8 mouse cellular contexts compared by ENCODE assay signal in the genomic region with DNA sequence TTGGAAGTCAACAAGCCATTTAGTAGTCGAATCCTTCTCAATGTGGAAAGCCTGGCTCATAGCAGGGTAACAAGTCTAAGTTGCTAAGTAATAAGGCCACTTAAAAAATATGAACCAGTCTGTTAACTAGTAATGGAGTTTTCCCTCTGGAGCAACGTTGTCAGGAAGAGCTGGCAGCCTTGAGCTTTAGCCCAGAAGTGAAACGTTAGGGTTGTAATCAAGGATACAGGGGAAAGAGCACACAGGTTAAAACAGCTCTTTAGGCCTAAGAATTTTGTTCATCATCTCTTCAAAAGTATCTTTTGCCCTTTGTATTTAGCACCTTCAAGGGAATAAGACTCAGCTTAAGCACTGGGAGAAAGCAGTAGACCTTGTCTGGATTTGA. TPM values are rescaled to one million over a fixed set of nuclear protein-coding genes. Genes with fewer than 3 reads are reported as not detected.
DNase-seq lines count a peak whose midpoint lies in the region; ATAC-seq and TF ChIP-seq lines count a peak whose summit lies in the region.

No protein-coding gene starts in this region.

- no peak for ATAC-seq in heart, embryonic 13.5 days (ENCODE audit: extremely low read depth, insufficient number of reproducible peaks, low FRiP score, low TSS enrichment)
- ATAC-seq in forebrain, embryonic 14.5 days, result no peak

- peak overlapping the region; percentile 57 for H3K4me3 ChIP-seq in heart, embryonic 13.5 days
- H3K4me3 ChIP-seq in ES-E14 (ENCODE audit: insufficient read depth in 1 of 2, low read depth in 1 of 2, low read length in 2 of 2, poor library complexity in 1 of 2, severe bottlenecking in 1 of 2) (peak overlapping the region; percentile 22 to 64), macrophage (ENCODE audit: inconsistent target) (peak overlapping the region; percentile 13; the same call in 1 of the 2 replicates)
- peak overlapping the region; percentile 37 for H3K4me3 ChIP-seq in forebrain, embryonic 14.5 days (ENCODE audit: low read depth, low read length)

- peak overlapping the region; percentile 72 for H3K4me2 ChIP-seq in heart, embryonic 13.5 days
- H3K4me2 ChIP-seq in forebrain, embryonic 14.5 days (ENCODE audit: low read length), result peak overlapping the region; percentile 54

- H3K27ac ChIP-seq in heart, embryonic 13.5 days (replicated peaks), result peak overlapping the region; percentile 92
- peak overlapping the region; percentile 92; the same call in 1 of the 2 replicates for H3K27ac ChIP-seq in ES-E14 (ENCODE audit: insufficient read depth, low read depth, low read length, poor library complexity, severe bottlenecking)
- H3K27ac ChIP-seq in forebrain, embryonic 14.5 days (ENCODE audit: low read depth, low read length), result peak overlapping the region; percentile 83
- H3K27ac ChIP-seq in macrophage, result peak overlapping the region; percentile 53

- in situ Hi-C loops in ES-E14 (cut with MboI; ENCODE audit: low sequenced_read_pairs in 2 of 2, unreplicated experiment in 2 of 2), result loop anchor here (10.0 to 25.0 kb wide), 3 partner anchors 194 to 1813 kb away; a partner anchor contains a TSS

- no peaks in the 10 kb centered on the region for H3K9me3 ChIP-seq in heart, embryonic 13.5 days
- H3K9me3 ChIP-seq in ES-E14 (ENCODE audit: control insufficient read depth, insufficient read depth, low read depth, low read length), result no peaks in the 10 kb centered on the region
- no peaks in the 10 kb centered on the region for H3K9me3 ChIP-seq in forebrain, embryonic 14.5 days (replicated peaks; ENCODE audit: control insufficient read depth, low read length)

- intact Hi-C loops in heart, postnatal 25 days (cut with DNase I), result no loop called here

- peak overlapping the region; percentile 79 for H3K9ac ChIP-seq in heart, embryonic 13.5 days
- peak overlapping the region; percentile 84; the same call in 1 of the 2 replicates for H3K9ac ChIP-seq in ES-E14 (ENCODE audit: insufficient read depth, low read depth, low read length, poor library complexity, severe bottlenecking)
- peak overlapping the region; percentile 60 for H3K9ac ChIP-seq in forebrain, embryonic 14.5 days (ENCODE audit: low read length)

- no peaks in the 10 kb centered on the region for H3K79me2 ChIP-seq in macrophage (ENCODE audit: inconsistent target)

- DNase-seq in heart, postnatal 25 days (ENCODE audit: low spot score), result no peak
- no peak for DNase-seq in ES-E14 (ENCODE audit: low read depth, low spot score)
- no peak for DNase-seq in forebrain, embryonic 14.5 days (ENCODE audit: low spot score)
- DNase-seq in cerebellum, adult 8-10 months, result no peak
- DNase-seq in layer of hippocampus, adult 18-20 months (ENCODE audit: low spot score in 2 of 2), result no peak
- DNase-seq in layer of hippocampus, adult 9-10 months (ENCODE audit: low spot score), result no peak

- no peaks in the 10 kb centered on the region for H3K36me3 ChIP-seq in heart, embryonic 13.5 days
- H3K36me3 ChIP-seq in ES-E14 (ENCODE audit: control insufficient read depth, insufficient read depth, low read length, poor library complexity, severe bottlenecking) (no peaks in the 10 kb centered on the region), macrophage (ENCODE audit: inconsistent target) (no peaks in the 10 kb centered on the region)
- no peaks in the 10 kb centered on the region for H3K36me3 ChIP-seq in forebrain, embryonic 14.5 days (ENCODE audit: control insufficient read depth, insufficient read depth, low read length)

- peaks cover 22% of the 10 kb centered on the region for H3K4me1 ChIP-seq in heart, embryonic 13.5 days
- 0 out of 4 replicates have a peak, but pooled peaks cover 0 to 2% of the 10 kb centered on the region in 2 experiments for H3K4me1 ChIP-seq in ES-E14 (ENCODE audit: control insufficient read depth in 2 of 2, insufficient read depth in 2 of 2, low read length in 2 of 2, poor library complexity in 1 of 2)
- H3K4me1 ChIP-seq in forebrain, embryonic 14.5 days (ENCODE audit: control insufficient read depth, insufficient read depth, low read length), result peaks cover 6% of the 10 kb centered on the region; the same call in 1 of the 2 replicates

- 10% methylated on average over 3 of the region's 3 CpGs for WGBS in heart, embryonic 13.5 days
- 7% methylated on average over 3 of the region's 3 CpGs for WGBS in forebrain, embryonic 14.5 days
- WGBS in macrophage (ENCODE audit: missing documents), result 12% methylated on average over 3 of the region's 3 CpGs

- H3K27me3 ChIP-seq in heart, embryonic 13.5 days (replicated peaks), result no peaks in the 10 kb centered on the region
- no peaks in the 10 kb centered on the region for H3K27me3 ChIP-seq in forebrain, embryonic 14.5 days (replicated peaks; ENCODE audit: control insufficient read depth, insufficient read depth, low read length)

TF ChIP-seq in ES-E14, 5 proteins besides CTCF, POLR2A, EP300 and RAD21:
- no peak for TF ChIP-seq CHD2 (IDR thresholded peaks at IDR 0.05; ENCODE audit: low read depth, low read length)
- no peak for TF ChIP-seq MAFK (IDR thresholded peaks at IDR 0.05; ENCODE audit: insufficient read depth, low read depth, low read length)
- TF ChIP-seq HCFC1 (IDR thresholded peaks at IDR 0.05; ENCODE audit: borderline replicate concordance, insufficient read depth, low read length), result no peak
- no peak for TF ChIP-seq ZC3H11A (IDR thresholded peaks at IDR 0.05; ENCODE audit: borderline replicate concordance, low read depth, low read length)
- TF ChIP-seq ZNF384 (IDR thresholded peaks at IDR 0.05; ENCODE audit: low read depth, low read length), result no peak

RNA-seq across cellular contexts. Expression of a gene that starts 0.7 kb away (rescaled TPM):
- not detected in 2 replicates for polyA plus RNA-seq in heart, embryonic 13.5 days (2015; fragmentation: Nextera tagmentation; extraction: Ambion mirVana)
- 10 to 100 TPM; 33.0 to 46.9 TPM for total RNA-seq in heart, postnatal 25 days (2021)
- 1,886 and 2,172 TPM in 2 replicates for total RNA-seq in ES-E14 (2012; rRNA removed)
- polyA plus RNA-seq in forebrain, embryonic 14.5 days (2014; fragmentation: Nextera tagmentation; extraction: Ambion mirVana), result not detected in 2 replicates
- 10 to 100 TPM in 10 of 26 experiments, 1 to 10 TPM in 6, not detected in 10; 3.8 to 50.3 (median 12.6) TPM for total RNA-seq in macrophage (2018; cell fraction: chromatin; rRNA removed)
- total RNA-seq in macrophage (2018; cell fraction: cytosol; rRNA removed), result 100 to 1,000 TPM in 3 of 26 experiments, 10 to 100 TPM in 23; 10.3 to 134 (median 44.9) TPM
- 10 to 100 TPM in 12 of 26 experiments, 1 to 10 TPM in 12, not detected in 2; 2.3 to 63.3 (median 10.3) TPM for total RNA-seq in macrophage (2018; cell fraction: nucleus; rRNA removed)
- not detected in 3 replicates for polyA plus RNA-seq in macrophage (2018)
- 100 to 1,000 TPM; 135 to 161 TPM for total RNA-seq in layer of hippocampus, adult 18-20 months (2021)

RNA-seq across cellular contexts. Expression of a gene that starts 2.3 kb away (rescaled TPM):
- 0.23 and 0.29 TPM in 2 replicates for polyA plus RNA-seq in heart, embryonic 13.5 days (2015; fragmentation: Nextera tagmentation; extraction: Ambion mirVana)
- 1 to 10 TPM; 1.8 to 2.5 TPM for total RNA-seq in heart, postnatal 25 days (2021)
- 68.4 and 97.6 TPM in 2 replicates for total RNA-seq in ES-E14 (2012; rRNA removed)
- 0.36 and 0.52 TPM in 2 replicates for polyA plus RNA-seq in forebrain, embryonic 14.5 days (2014; fragmentation: Nextera tagmentation; extraction: Ambion mirVana)
- total RNA-seq in macrophage (2018; cell fraction: chromatin; rRNA removed), result 10 to 100 TPM in 1 of 26 experiments, 1 to 10 TPM in 11, under 1 TPM in 13, not detected in 1; 0.10 to 14.5 (median 0.93) TPM
- 1 to 10 TPM in 19 of 26 experiments, under 1 TPM in 7; 0.42 to 6.8 (median 1.8) TPM for total RNA-seq in macrophage (2018; cell fraction: cytosol; rRNA removed)
- 10 to 100 TPM in 2 of 26 experiments, 1 to 10 TPM in 10, under 1 TPM in 14; 0.32 to 22.4 (median 0.86) TPM for total RNA-seq in macrophage (2018; cell fraction: nucleus; rRNA removed)
- polyA plus RNA-seq in macrophage (2018), result 0.05 to 0.10 TPM (median 0.10 TPM) in 3 replicates
- total RNA-seq in layer of hippocampus, adult 18-20 months (2021), result 1 to 10 TPM; 3.1 to 4.0 TPM

RNA-seq across cellular contexts. Expression of a gene that starts 6.9 kb away (rescaled TPM):
- polyA plus RNA-seq in heart, embryonic 13.5 days (2015; fragmentation: Nextera tagmentation; extraction: Ambion mirVana), result 0.28 and 0.48 TPM in 2 replicates
- total RNA-seq in heart, postnatal 25 days (2021), result 10 to 100 TPM in 1 of 2 experiments, 1 to 10 TPM in 1; 6.4 to 10.6 TPM
- total RNA-seq in ES-E14 (2012; rRNA removed), result 245 and 289 TPM in 2 replicates
- polyA plus RNA-seq in forebrain, embryonic 14.5 days (2014; fragmentation: Nextera tagmentation; extraction: Ambion mirVana), result 0.62 and 0.89 TPM in 2 replicates
- 1 to 10 TPM in 12 of 26 experiments, under 1 TPM in 3, not detected in 11; 0.66 to 8.1 (median 1.7) TPM for total RNA-seq in macrophage (2018; cell fraction: chromatin; rRNA removed)
- total RNA-seq in macrophage (2018; cell fraction: cytosol; rRNA removed), result 10 to 100 TPM in 8 of 26 experiments, 1 to 10 TPM in 17, under 1 TPM in 1; 0.94 to 20.0 (median 7.1) TPM
- total RNA-seq in macrophage (2018; cell fraction: nucleus; rRNA removed), result 1 to 10 TPM in 13 of 26 experiments, under 1 TPM in 7, not detected in 6; 0.48 to 6.5 (median 1.5) TPM
- not detected in 3 replicates for polyA plus RNA-seq in macrophage (2018)
- total RNA-seq in layer of hippocampus, adult 18-20 months (2021), result 10 to 100 TPM; 15.1 to 16.5 TPM

RNA-seq across cellular contexts. Expression of a gene that starts 7.6 kb away (rescaled TPM):
- polyA plus RNA-seq in heart, embryonic 13.5 days (2015; fragmentation: Nextera tagmentation; extraction: Ambion mirVana), result 0.32 and 0.52 TPM in 2 replicates
- total RNA-seq in heart, postnatal 25 days (2021), result 1 to 10 TPM; 1.4 to 1.9 TPM
- 98.5 and 146 TPM in 2 replicates for total RNA-seq in ES-E14 (2012; rRNA removed)
- polyA plus RNA-seq in forebrain, embryonic 14.5 days (2014; fragmentation: Nextera tagmentation; extraction: Ambion mirVana), result 0.30 and 0.32 TPM in 2 replicates
- total RNA-seq in macrophage (2018; cell fraction: chromatin; rRNA removed), result 1 to 10 TPM in 1 of 26 experiments, under 1 TPM in 7, not detected in 18; 0.51 to 1.7 (median 0.67) TPM
- total RNA-seq in macrophage (2018; cell fraction: cytosol; rRNA removed), result 1 to 10 TPM in 22 of 26 experiments, under 1 TPM in 4; 0.50 to 6.2 (median 1.7) TPM
- 1 to 10 TPM in 3 of 26 experiments, under 1 TPM in 10, not detected in 13; 0.24 to 2.9 (median 0.72) TPM for total RNA-seq in macrophage (2018; cell fraction: nucleus; rRNA removed)
- 0.09 to 0.34 TPM (median 0.15 TPM) in 3 replicates for polyA plus RNA-seq in macrophage (2018)
- under 1 TPM; 0.43 to 0.54 TPM for total RNA-seq in layer of hippocampus, adult 18-20 months (2021)

RNA-seq across cellular contexts. Expression of a gene that starts 11.4 kb away (rescaled TPM):
- polyA plus RNA-seq in heart, embryonic 13.5 days (2015; fragmentation: Nextera tagmentation; extraction: Ambion mirVana), result 1.5 and 2.2 TPM in 2 replicates
- total RNA-seq in heart, postnatal 25 days (2021), result 10 to 100 TPM; 15.4 to 27.3 TPM
- total RNA-seq in ES-E14 (2012; rRNA removed), result 792 and 864 TPM in 2 replicates
- 3.4 and 5.7 TPM in 2 replicates for polyA plus RNA-seq in forebrain, embryonic 14.5 days (2014; fragmentation: Nextera tagmentation; extraction: Ambion mirVana)
- total RNA-seq in macrophage (2018; cell fraction: chromatin; rRNA removed), result 10 to 100 TPM in 3 of 26 experiments, 1 to 10 TPM in 18, not detected in 5; 1.2 to 43.9 (median 5.4) TPM
- total RNA-seq in macrophage (2018; cell fraction: cytosol; rRNA removed), result 10 to 100 TPM in 18 of 26 experiments, 1 to 10 TPM in 8; 1.9 to 45.8 (median 15.7) TPM
- total RNA-seq in macrophage (2018; cell fraction: nucleus; rRNA removed), result 10 to 100 TPM in 6 of 26 experiments, 1 to 10 TPM in 19, not detected in 1; 1.2 to 29.8 (median 4.3) TPM
- 0.26 TPM in 1 of 3 replicates, not detected in the others for polyA plus RNA-seq in macrophage (2018)
- 10 to 100 TPM; 39.8 to 44.6 TPM for total RNA-seq in layer of hippocampus, adult 18-20 months (2021)

Comparison
In these comparisons a context has a peak if more than half of its experiments do, and no peak if none do; other contexts are left out.
1. RNA of a gene that starts 0.7 kb away (total RNA-seq): 1,886 to 2,172 TPM in ES-E14; 135 to 161 TPM in layer of hippocampus, adult 18-20 months and 33.0 to 46.9 TPM in heart, postnatal 25 days; every median in the first group is over 10 times any median in the second.
2. RNA of a gene that starts 2.3 kb away (total RNA-seq): 68.4 to 97.6 TPM in ES-E14; 3.1 to 4.0 TPM in layer of hippocampus, adult 18-20 months and 1.8 to 2.5 TPM in heart, postnatal 25 days; every median in the first group is over 10 times any median in the second.
3. RNA of a gene that starts 6.9 kb away (total RNA-seq): 245 to 289 TPM in ES-E14; 15.1 to 16.5 TPM in layer of hippocampus, adult 18-20 months and 6.4 to 10.6 TPM in heart, postnatal 25 days; every median in the first group is over 10 times any median in the second.
4. Peak in every context shown above with its lines, with median percentiles within 50 percentile points of each other: H3K27ac ChIP-seq, H3K4me3 ChIP-seq and H3K9ac ChIP-seq.